Mouse (Mus musculus): ENCODE results near the gene Hspa1a.

DNA sequence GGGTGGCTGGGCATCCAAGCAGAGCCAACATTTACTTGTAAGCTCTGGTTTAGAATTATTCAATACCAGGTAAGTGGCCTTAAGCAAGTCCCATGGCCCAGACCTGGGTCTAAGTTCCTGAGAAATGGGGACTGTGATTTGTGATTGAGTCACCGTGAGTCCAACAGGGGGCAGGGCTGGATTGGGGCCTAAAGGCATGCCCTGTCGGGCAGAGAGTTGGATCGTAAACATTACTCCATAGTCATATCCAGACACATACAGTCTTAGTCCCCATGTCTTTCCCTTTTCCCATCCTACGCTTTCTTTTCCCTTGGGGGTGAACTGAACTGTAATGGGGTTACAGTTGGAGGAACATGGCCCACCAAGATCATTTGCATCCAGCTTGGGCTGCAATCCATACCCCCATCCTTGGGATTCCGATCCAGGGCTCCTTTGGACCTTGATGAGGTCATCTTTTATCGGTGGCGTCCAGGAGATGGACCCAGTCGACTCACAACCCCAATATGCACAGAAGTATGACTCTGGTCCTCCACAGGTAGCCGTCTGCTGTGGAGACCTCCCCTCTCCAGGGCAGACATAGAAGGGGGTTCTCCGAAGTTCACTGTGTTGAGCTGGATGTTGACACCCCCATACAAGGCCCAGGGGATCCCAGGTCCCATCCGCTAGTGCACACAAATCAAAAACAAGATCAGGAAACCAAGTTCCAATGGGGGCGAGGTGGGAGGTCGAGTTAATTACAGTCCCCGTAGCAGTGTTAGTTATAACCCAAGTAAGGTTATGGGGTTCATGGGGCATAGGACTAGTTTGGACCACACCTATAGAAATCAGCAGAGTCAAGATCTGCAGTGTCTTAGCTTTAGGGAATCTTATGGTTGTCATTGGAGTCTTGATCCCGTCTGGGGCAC is 26.8 kb upstream of the Hspa1a start:
- TF ChIP-seq POLR2A (IDR thresholded peaks at IDR 0.05; ENCODE audit: extremely low read depth, insufficient read depth, low read length) (no peak), CTCF (IDR thresholded peaks at IDR 0.05; ENCODE audit: extremely low read depth, insufficient read depth, low read length) (no peak)
